Mouse (Mus musculus) forebrain, postnatal 0 days (tissue): ENCODE data around the gene Kcns1. TPM values are rescaled to one million over a fixed set of nuclear protein-coding genes. Genes with fewer than 3 reads are reported as not detected.
"Not testable (repeated sequence)": the region's sequence is repeated elsewhere in the genome, so short reads cannot be mapped to it uniquely, and the experiment has no call there.

ENCODE experiments used
- ATAC-seq: fragments of 200-750 bp; cut with Nextera tagmentation; 2 replicates; pipeline ENCODE4 v1.8.0; 2017; ENCODE audit warnings: mild to moderate bottlenecking, moderate library complexity
- DNase-seq: peaks from one replicate; pipeline ENCODE4 v3.0.0-alpha.2; 2015
- H3K27ac ChIP-seq: fragments of 300-500 bp; sonication (generic); 2 replicates; pipeline ENCODE4 v1.5.1; 2014; ENCODE audit warnings: low read depth, mild to moderate bottlenecking, antibody characterized with exemption, low read length, moderate library complexity, mixed read lengths
- H3K27me3 ChIP-seq: fragments of 300-500 bp; sonication (generic); 2 replicates; pipeline ENCODE4 v1.6.1; 2014; ENCODE audit warnings: mild to moderate bottlenecking, low read length, mixed read lengths; ENCODE audit not compliant: insufficient read depth
- H3K36me3 ChIP-seq: fragments of 300-500 bp; sonication (generic); 2 replicates; pipeline ENCODE4 v1.6.1; 2014; ENCODE audit warnings: mild to moderate bottlenecking, moderate library complexity; ENCODE audit not compliant: insufficient read depth
- H3K4me1 ChIP-seq: fragments of 300-500 bp; sonication (generic); 2 replicates; pipeline ENCODE4 v1.6.1; 2014; ENCODE audit warnings: antibody characterized with exemption; ENCODE audit not compliant: insufficient read depth
- H3K4me2 ChIP-seq: fragments of 300-500 bp; sonication (generic); 2 replicates; pipeline ENCODE4 v1.6.1; 2014; ENCODE audit warnings: low read depth, mild to moderate bottlenecking, moderate library complexity
- H3K4me3 ChIP-seq: fragments of 300-500 bp; sonication (generic); 2 replicates; pipeline ENCODE4 v1.5.1; 2014; ENCODE audit warnings: low read depth, low read length, mixed read lengths
- H3K9ac ChIP-seq: fragments of 300-500 bp; sonication (generic); 2 replicates; pipeline ENCODE4 v1.6.1; 2014; ENCODE audit warnings: mild to moderate bottlenecking
- H3K9me3 ChIP-seq: fragments of 300-500 bp; sonication (generic); 2 replicates; pipeline ENCODE4 v1.6.1; 2016; ENCODE audit warnings: low read length
- CTCF ChIP-seq: sonication (generic); IDR thresholded peaks from 2 replicates; pipeline ENCODE4 v1.5.1; 2016; ENCODE audit warnings: antibody characterized with exemption, control low read depth, low read depth
- WGBS: fragments of 180-500 bp; shearing (Covaris S2); extraction: QIAGEN DNeasy Blood & Tissue Kit; methylation state at CpG from one replicate; pipeline ENCODE4 v1.1.7; 2014; 5-methylcytosine and 5-hydroxymethylcytosine counted together
- polyA plus RNA-seq: library from polyadenylated mRNA; unstranded; fragments of >200 nt; fragmentation: Nextera tagmentation; extraction: Ambion mirVana; gene quantifications from 2 replicates; pipeline ENCODE4 v1.2.1, GENCODE M21; 2015
- total RNA-seq: library from RNA; depleted of rRNA; stranded (reverse); fragments of >200 nt; gene quantifications from 2 replicates; pipeline ENCODE4 v1.2.3, GENCODE M21; 2014; rRNA removed

The Kcns1 gene
- total RNA-seq (12.8 and 15.4 TPM in 2 replicates), polyA plus RNA-seq (2.4 and 3.5 TPM in 2 replicates)

- H3K27ac ChIP-seq = no peak within 1 kb of the TSS
- H3K4me3 ChIP-seq = peak within 1 kb of the TSS; percentile 31
- peak within 1 kb of the TSS; percentile 61 for H3K4me2 ChIP-seq
- H3K9ac ChIP-seq = peak within 1 kb of the TSS; percentile 39; the same call in 1 of the 2 replicates
- TF ChIP-seq CTCF = no peak
- no peak for DNase-seq
- WGBS = 4% methylated on average over 24 of the region's 29 CpGs
- no peak for ATAC-seq
- peaks cover 49% of the 10 kb centered on the region for H3K27me3 ChIP-seq
- peaks cover 9% of the 10 kb centered on the region; the same call in 1 of the 2 replicates for H3K4me1 ChIP-seq
- H3K9me3 ChIP-seq = no peaks in the 10 kb centered on the region
- no peaks in the 10 kb centered on the region for H3K36me3 ChIP-seq
These were observed at the start of gene Kcns1 for GRCm38 (mm10) chr2:164170902-164171301. Gene Kcns1, minus strand, starts transcription at chr2:164171113.

DNA sequence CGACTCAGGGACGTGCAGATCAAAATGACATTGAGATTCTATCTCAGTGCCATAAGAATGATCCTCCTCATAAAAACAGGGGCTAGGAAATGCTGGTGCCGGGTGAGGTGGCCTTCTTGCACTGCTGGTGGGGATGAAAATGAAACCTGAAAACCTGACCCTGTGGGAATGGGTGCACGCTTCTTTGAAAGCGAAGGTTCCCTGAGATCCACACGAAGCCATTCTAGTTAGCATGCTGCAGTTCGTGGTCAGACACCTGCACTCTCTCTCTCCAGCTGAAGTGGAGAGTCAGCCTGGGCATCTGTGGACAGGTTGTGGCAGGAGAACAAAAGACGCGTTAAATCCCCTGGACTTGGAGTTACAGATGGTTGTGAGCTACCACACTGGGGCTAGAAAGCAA lies 48.4 kb upstream of the Kcns1 start:
- no peaks in the 10 kb centered on the region for H3K4me1 ChIP-seq
- 85% methylated on average over 9 of the region's 9 CpGs for WGBS
- DNase-seq (no peak), ATAC-seq (no peak)
- TF ChIP-seq CTCF = no peak
- no peak overlapping the region for H3K4me3 ChIP-seq
- no peaks in the 10 kb centered on the region for H3K27me3 ChIP-seq
- H3K4me2 ChIP-seq = no peak overlapping the region
- H3K9ac ChIP-seq = no peak overlapping the region
- no peaks in the 10 kb centered on the region for H3K9me3 ChIP-seq
- no peak overlapping the region for H3K27ac ChIP-seq
- H3K36me3 ChIP-seq = no peaks in the 10 kb centered on the region

DNA sequence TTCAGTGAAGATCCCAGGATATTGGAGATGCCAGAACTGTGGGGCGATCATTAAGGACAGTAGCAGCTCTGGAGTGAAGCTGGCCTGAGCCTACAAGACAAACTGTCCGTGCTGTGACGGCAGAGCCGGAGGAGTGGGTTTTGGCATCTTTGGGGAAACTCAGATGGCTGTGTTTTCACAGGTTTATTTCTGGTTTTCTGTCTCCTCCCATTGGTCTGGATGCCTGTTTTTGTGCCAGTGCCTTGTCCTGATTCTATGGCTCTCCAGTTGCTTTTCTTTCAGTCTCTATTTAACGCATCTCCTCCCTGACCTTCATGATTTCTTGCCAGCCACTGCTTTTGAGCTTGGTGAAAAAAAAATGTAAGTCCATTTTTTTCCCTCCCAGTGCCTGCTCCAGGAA lies 41.8 kb upstream of the Kcns1 start:
- Histone ChIP-seq H3K4me2 (no peak overlapping the region), H3K4me3 (no peak overlapping the region), H3K36me3 (no peaks in the 10 kb centered on the region), H3K27ac (no peak overlapping the region), H3K9ac (no peak overlapping the region), H3K9me3 (no peaks in the 10 kb centered on the region), H3K4me1 (no peaks in the 10 kb centered on the region), H3K27me3 (no peaks in the 10 kb centered on the region)
- WGBS = 72% methylated on average over 5 of the region's 5 CpGs
- ATAC-seq = no peak
- no peak for TF ChIP-seq CTCF
- DNase-seq = no peak

GRCm38 (mm10) chr2:164210892-164211291 lies 40.0 kb upstream of the Kcns1 start:
- Histone ChIP-seq H3K4me1 (no peaks in the 10 kb centered on the region), H3K4me3 (no peak overlapping the region), H3K36me3 (no peaks in the 10 kb centered on the region), H3K4me2 (no peak overlapping the region), H3K9me3 (no peaks in the 10 kb centered on the region), H3K9ac (no peak overlapping the region), H3K27me3 (no peaks in the 10 kb centered on the region), H3K27ac (no peak overlapping the region)
- no peak for TF ChIP-seq CTCF
- no peak for DNase-seq
- WGBS = 90% methylated on average over 4 of the region's 4 CpGs
- ATAC-seq = no peak

DNA sequence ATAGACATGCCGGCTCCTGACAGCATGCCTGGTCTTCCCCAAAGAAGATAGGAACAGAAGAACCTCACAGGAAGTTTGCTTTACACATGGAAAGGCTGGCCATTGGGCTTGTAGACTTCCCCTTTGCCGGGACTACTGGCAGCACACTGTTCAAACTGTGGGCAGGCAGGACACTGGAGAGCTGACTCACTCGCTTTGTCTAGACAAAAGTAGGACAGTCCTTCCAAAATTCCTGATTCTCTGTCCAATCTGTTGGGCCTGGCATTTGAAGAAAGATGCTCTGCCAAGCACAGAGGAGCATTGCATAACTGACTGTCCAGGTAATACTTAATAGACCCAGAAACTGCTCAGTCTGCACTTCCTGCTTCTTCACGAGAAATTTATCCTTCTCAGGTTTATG lies 35.8 kb upstream of the Kcns1 start:
- TF ChIP-seq CTCF = no peak
- 78% methylated on average over 4 of the region's 4 CpGs for WGBS
- Histone ChIP-seq H3K27ac (no peak overlapping the region), H3K27me3 (no peaks in the 10 kb centered on the region), H3K9ac (no peak overlapping the region), H3K36me3 (no peaks in the 10 kb centered on the region), H3K4me3 (no peak overlapping the region), H3K4me1 (no peaks in the 10 kb centered on the region), H3K9me3 (no peaks in the 10 kb centered on the region), H3K4me2 (no peak overlapping the region)
- DNase-seq = no peak
- ATAC-seq = no peak

DNA sequence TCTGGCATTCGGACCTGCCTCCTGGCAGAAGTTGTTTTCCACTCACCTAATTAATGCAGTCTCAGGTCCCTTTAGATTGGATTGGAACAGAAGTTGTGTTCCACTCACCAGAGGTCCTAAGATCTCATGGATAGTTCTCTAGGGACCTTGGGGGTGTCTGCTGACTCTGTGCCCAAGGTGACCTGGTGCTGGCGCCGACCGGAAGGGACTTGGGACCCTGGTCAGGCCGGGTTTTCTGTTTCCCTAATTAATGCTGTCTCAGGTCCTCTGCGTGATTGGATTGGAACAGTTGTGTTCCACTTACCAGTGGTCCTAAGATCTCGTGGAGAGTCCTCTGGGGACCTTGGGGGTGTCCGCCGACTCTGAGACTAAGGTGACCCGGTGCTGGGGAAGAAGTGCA lies 35.1 kb upstream of the Kcns1 start:
- H3K4me2 ChIP-seq, DNase-seq, H3K4me1 ChIP-seq, H3K4me3 ChIP-seq, ATAC-seq, H3K9ac ChIP-seq, H3K27ac ChIP-seq, H3K27me3 ChIP-seq, H3K36me3 ChIP-seq, H3K9me3 ChIP-seq: not testable (repeated sequence)
- 92% methylated on average over 10 of the region's 10 CpGs for WGBS

GRCm38 (mm10) chr2:164199626-164200327 lies 28.9 kb upstream of the Kcns1 start, which contains the start of gene Wfdc15a:
Gene Wfdc15a, minus strand, starts transcription at chr2:164200130.
- Histone ChIP-seq H3K9ac (no peak within 1 kb of the TSS), H3K36me3 (no peaks in the 10 kb centered on the region), H3K9me3 (no peaks in the 10 kb centered on the region), H3K27ac (no peak within 1 kb of the TSS), H3K4me1 (no peaks in the 10 kb centered on the region), H3K4me3 (no peak within 1 kb of the TSS), H3K4me2 (no peak within 1 kb of the TSS), H3K27me3 (no peaks in the 10 kb centered on the region)
- ATAC-seq = no peak
- no peak for DNase-seq
- no peak for TF ChIP-seq CTCF
- WGBS = 82% methylated on average over 20 of the region's 20 CpGs
